Mouse (Mus musculus): Measurements from ENCODE around the gene Wwtr1. TPM values are rescaled to one million over a fixed set of nuclear protein-coding genes. Genes with fewer than 3 reads are reported as not detected.

Gene Wwtr1
- polyA plus RNA-seq, 1 experiment from 2014 or later: 9.9 TPM

- WGBS: 94% methylated on average over 7 of the region's 7 CpGs
Measured at GRCm38 (mm10) chr3:57509945-57510675, 65.6 kb downstream of the Wwtr1 start.

GRCm38 (mm10) chr3:57505991-57506390 is 69.7 kb downstream of the Wwtr1 start:
- 76% methylated on average over 10 of the region's 10 CpGs for WGBS

More at GRCm38 (mm10) chr3:57509945-57510675, 65.6 kb downstream of the Wwtr1 start:
- H3K9ac ChIP-seq (replicated peaks; ENCODE audit: low read depth, low read length): no peak overlapping the region
- no peak overlapping the region for H3K4me2 ChIP-seq (ENCODE audit: low read length)
- H3K27ac ChIP-seq (ENCODE audit: low read length): no peak overlapping the region
- H3K4me3 ChIP-seq (replicated peaks; ENCODE audit: low read length): no peak overlapping the region
- no peaks in the 10 kb centered on the region for H3K9me3 ChIP-seq (ENCODE audit: control insufficient read depth, low read length)
- H3K36me3 ChIP-seq (ENCODE audit: control insufficient read depth, insufficient read depth): no peaks in the 10 kb centered on the region
- H3K4me1 ChIP-seq (replicated peaks; ENCODE audit: control insufficient read depth, insufficient read depth, low read length): peaks cover 5% of the 10 kb centered on the region
- no peak for ATAC-seq
- no peaks in the 10 kb centered on the region for H3K27me3 ChIP-seq (replicated peaks; ENCODE audit: control insufficient read depth, insufficient read depth, low read length)

GRCm38 (mm10) chr3:57504756-57505155 is 71.0 kb downstream of the Wwtr1 start:
- Histone ChIP-seq H3K9ac (replicated peaks; ENCODE audit: low read depth, low read length) (no peak overlapping the region), H3K4me3 (replicated peaks; ENCODE audit: low read length) (no peak overlapping the region), H3K4me2 (ENCODE audit: low read length) (no peak overlapping the region), H3K36me3 (ENCODE audit: control insufficient read depth, insufficient read depth) (no peaks in the 10 kb centered on the region), H3K4me1 (replicated peaks; ENCODE audit: control insufficient read depth, insufficient read depth, low read length) (no peaks in the 10 kb centered on the region), H3K27ac (ENCODE audit: low read length) (no peak overlapping the region), H3K27me3 (replicated peaks; ENCODE audit: control insufficient read depth, insufficient read depth, low read length) (no peaks in the 10 kb centered on the region), H3K9me3 (ENCODE audit: control insufficient read depth, low read length) (no peaks in the 10 kb centered on the region)
- no peak for ATAC-seq
- 69% methylated on average over 2 of the region's 2 CpGs for WGBS

More at GRCm38 (mm10) chr3:57505991-57506390, 69.7 kb downstream of the Wwtr1 start:
- no peak overlapping the region for H3K4me2 ChIP-seq (ENCODE audit: low read length)
- H3K27ac ChIP-seq (ENCODE audit: low read length): no peak overlapping the region
- H3K36me3 ChIP-seq (ENCODE audit: control insufficient read depth, insufficient read depth): no peaks in the 10 kb centered on the region
- ATAC-seq: no peak
- H3K4me1 ChIP-seq (replicated peaks; ENCODE audit: control insufficient read depth, insufficient read depth, low read length): no peaks in the 10 kb centered on the region
- H3K4me3 ChIP-seq (replicated peaks; ENCODE audit: low read length): no peak overlapping the region
- H3K27me3 ChIP-seq (replicated peaks; ENCODE audit: control insufficient read depth, insufficient read depth, low read length): no peaks in the 10 kb centered on the region
- H3K9ac ChIP-seq (replicated peaks; ENCODE audit: low read depth, low read length): no peak overlapping the region
- H3K9me3 ChIP-seq (ENCODE audit: control insufficient read depth, low read length): no peaks in the 10 kb centered on the region

GRCm38 (mm10) chr3:57501596-57502220 is 74.0 kb downstream of the Wwtr1 start:
- 88% methylated on average over 10 of the region's 10 CpGs for WGBS
- no peak overlapping the region for H3K4me3 ChIP-seq (replicated peaks; ENCODE audit: low read length)
- no peak for ATAC-seq
- H3K9ac ChIP-seq (replicated peaks; ENCODE audit: low read depth, low read length): no peak overlapping the region
- H3K27ac ChIP-seq (ENCODE audit: low read length): no peak overlapping the region
- H3K9me3 ChIP-seq (ENCODE audit: control insufficient read depth, low read length): no peaks in the 10 kb centered on the region
- H3K4me1 ChIP-seq (replicated peaks; ENCODE audit: control insufficient read depth, insufficient read depth, low read length): no peaks in the 10 kb centered on the region
- no peak overlapping the region for H3K4me2 ChIP-seq (ENCODE audit: low read length)
- no peaks in the 10 kb centered on the region for H3K36me3 ChIP-seq (ENCODE audit: control insufficient read depth, insufficient read depth)
- H3K27me3 ChIP-seq (replicated peaks; ENCODE audit: control insufficient read depth, insufficient read depth, low read length): no peaks in the 10 kb centered on the region

GRCm38 (mm10) chr3:57500846-57501245 is 74.9 kb downstream of the Wwtr1 start:
- no peaks in the 10 kb centered on the region for H3K9me3 ChIP-seq (ENCODE audit: control insufficient read depth, low read length)
- H3K4me3 ChIP-seq (replicated peaks; ENCODE audit: low read length): no peak overlapping the region
- 95% methylated on average over 9 of the region's 9 CpGs for WGBS
- no peak overlapping the region for H3K9ac ChIP-seq (replicated peaks; ENCODE audit: low read depth, low read length)
- H3K4me2 ChIP-seq (ENCODE audit: low read length): no peak overlapping the region
- no peak overlapping the region for H3K27ac ChIP-seq (ENCODE audit: low read length)
- no peak for ATAC-seq
- H3K27me3 ChIP-seq (replicated peaks; ENCODE audit: control insufficient read depth, insufficient read depth, low read length): no peaks in the 10 kb centered on the region
- no peaks in the 10 kb centered on the region for H3K36me3 ChIP-seq (ENCODE audit: control insufficient read depth, insufficient read depth)
- no peaks in the 10 kb centered on the region for H3K4me1 ChIP-seq (replicated peaks; ENCODE audit: control insufficient read depth, insufficient read depth, low read length)

- no peaks in the 10 kb centered on the region for H3K9me3 ChIP-seq (ENCODE audit: control insufficient read depth, low read length)
- no peak overlapping the region for H3K4me3 ChIP-seq (replicated peaks; ENCODE audit: low read length)
- no peaks in the 10 kb centered on the region for H3K27me3 ChIP-seq (replicated peaks; ENCODE audit: control insufficient read depth, insufficient read depth, low read length)
- no peaks in the 10 kb centered on the region for H3K36me3 ChIP-seq (ENCODE audit: control insufficient read depth, insufficient read depth)
- no peak overlapping the region for H3K9ac ChIP-seq (replicated peaks; ENCODE audit: low read depth, low read length)
- no peaks in the 10 kb centered on the region for H3K4me1 ChIP-seq (replicated peaks; ENCODE audit: control insufficient read depth, insufficient read depth, low read length)
- no peak overlapping the region for H3K27ac ChIP-seq (ENCODE audit: low read length)
- WGBS: 85% methylated on average over 1 of the region's 1 CpGs
- no peak for ATAC-seq
- no peak overlapping the region for H3K4me2 ChIP-seq (ENCODE audit: low read length)
Measured at GRCm38 (mm10) chr3:57497791-57498190, 77.9 kb downstream of the Wwtr1 start.

GRCm38 (mm10) chr3:57496428-57496827 is 79.3 kb downstream of the Wwtr1 start:
- Histone ChIP-seq H3K4me1 (replicated peaks; ENCODE audit: control insufficient read depth, insufficient read depth, low read length) (no peaks in the 10 kb centered on the region), H3K27me3 (replicated peaks; ENCODE audit: control insufficient read depth, insufficient read depth, low read length) (no peaks in the 10 kb centered on the region), H3K36me3 (ENCODE audit: control insufficient read depth, insufficient read depth) (no peaks in the 10 kb centered on the region), H3K9me3 (ENCODE audit: control insufficient read depth, low read length) (no peaks in the 10 kb centered on the region), H3K9ac (replicated peaks; ENCODE audit: low read depth, low read length) (no peak overlapping the region), H3K4me3 (replicated peaks; ENCODE audit: low read length) (no peak overlapping the region), H3K27ac (ENCODE audit: low read length) (no peak overlapping the region), H3K4me2 (ENCODE audit: low read length) (no peak overlapping the region)
- WGBS: 78% methylated on average over 2 of the region's 2 CpGs
- no peak for ATAC-seq

GRCm38 (mm10) chr3:57487455-57488153 is 88.1 kb downstream of the Wwtr1 start:
- WGBS: 78% methylated on average over 8 of the region's 8 CpGs
- H3K4me3 ChIP-seq (replicated peaks; ENCODE audit: low read length): no peak overlapping the region
- no peaks in the 10 kb centered on the region for H3K4me1 ChIP-seq (replicated peaks; ENCODE audit: control insufficient read depth, insufficient read depth, low read length)
- no peak overlapping the region for H3K27ac ChIP-seq (ENCODE audit: low read length)
- no peak overlapping the region for H3K4me2 ChIP-seq (ENCODE audit: low read length)
- ATAC-seq: no peak
- H3K27me3 ChIP-seq (replicated peaks; ENCODE audit: control insufficient read depth, insufficient read depth, low read length): no peaks in the 10 kb centered on the region
- H3K9me3 ChIP-seq (ENCODE audit: control insufficient read depth, low read length): no peaks in the 10 kb centered on the region
- H3K9ac ChIP-seq (replicated peaks; ENCODE audit: low read depth, low read length): no peak overlapping the region
- H3K36me3 ChIP-seq (ENCODE audit: control insufficient read depth, insufficient read depth): no peaks in the 10 kb centered on the region

GRCm38 (mm10) chr3:57486068-57486467 is 89.6 kb downstream of the Wwtr1 start:
- no peak for ATAC-seq
- Histone ChIP-seq H3K4me1 (replicated peaks; ENCODE audit: control insufficient read depth, insufficient read depth, low read length) (no peaks in the 10 kb centered on the region), H3K9me3 (ENCODE audit: control insufficient read depth, low read length) (no peaks in the 10 kb centered on the region), H3K27me3 (replicated peaks; ENCODE audit: control insufficient read depth, insufficient read depth, low read length) (no peaks in the 10 kb centered on the region), H3K9ac (replicated peaks; ENCODE audit: low read depth, low read length) (no peak overlapping the region), H3K27ac (ENCODE audit: low read length) (no peak overlapping the region), H3K36me3 (ENCODE audit: control insufficient read depth, insufficient read depth) (no peaks in the 10 kb centered on the region), H3K4me3 (replicated peaks; ENCODE audit: low read length) (no peak overlapping the region), H3K4me2 (ENCODE audit: low read length) (no peak overlapping the region)
- WGBS: 90% methylated on average over 4 of the region's 4 CpGs

Measured in forebrain, embryonic 16.5 days (tissue).